Mouse (Mus musculus): ENCODE results near the gene Hoxa13.

Gene Hoxa13

GRCm38 (mm10) chr6:52237346-52238154 lies 23.1 kb downstream of the Hoxa13 start:
- no peak for DNase-seq (ENCODE audit: extremely low spot score, low read depth, low spot score)

DNA sequence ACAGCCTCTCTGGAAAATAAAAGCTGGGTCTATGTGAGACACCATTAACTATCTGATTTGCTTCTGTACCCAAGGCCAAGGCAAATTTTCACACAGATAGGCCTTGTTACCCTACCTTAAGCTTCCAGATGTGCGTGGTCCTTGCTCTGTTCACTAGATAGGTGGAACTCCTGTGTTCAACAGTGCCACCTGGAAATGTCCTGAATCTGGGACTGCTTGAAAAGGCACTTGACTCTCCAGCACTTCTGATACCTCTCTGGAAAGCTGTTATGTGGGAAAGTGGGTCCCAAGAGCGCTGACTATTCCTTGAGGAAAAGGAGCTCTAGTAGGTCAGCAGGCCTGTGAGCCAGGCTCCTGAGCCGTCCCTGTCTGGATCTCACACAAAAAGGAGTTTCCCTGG lies 23.9 kb downstream of the Hoxa13 start:
- DNase-seq (ENCODE audit: extremely low spot score, low read depth, low spot score): no peak

- no peak for DNase-seq (ENCODE audit: extremely low spot score, low read depth, low spot score)
These were observed 24.8 kb downstream of the Hoxa13 start for GRCm38 (mm10) chr6:52235866-52236265.

DNA sequence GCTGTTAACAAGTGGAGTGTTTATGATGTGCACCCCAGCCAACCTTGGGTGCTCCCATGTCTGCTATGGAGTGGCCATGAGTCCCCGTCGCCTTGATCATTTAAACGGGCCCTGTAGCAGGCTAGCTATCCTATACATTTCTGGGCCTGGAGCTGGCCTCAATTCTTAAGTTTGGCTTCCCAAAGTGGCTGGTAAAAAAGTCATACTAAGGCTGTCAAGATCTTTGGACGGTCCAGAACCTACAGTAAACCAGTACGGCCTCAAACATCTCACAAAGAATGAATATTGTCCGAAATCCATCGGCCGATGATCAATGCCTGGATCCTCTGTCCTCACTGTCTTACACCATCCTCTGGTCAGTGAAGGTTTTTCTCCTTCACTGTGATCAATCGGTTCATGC lies 25.4 kb downstream of the Hoxa13 start:
- no peak for DNase-seq (ENCODE audit: extremely low spot score, low read depth, low spot score)

DNA sequence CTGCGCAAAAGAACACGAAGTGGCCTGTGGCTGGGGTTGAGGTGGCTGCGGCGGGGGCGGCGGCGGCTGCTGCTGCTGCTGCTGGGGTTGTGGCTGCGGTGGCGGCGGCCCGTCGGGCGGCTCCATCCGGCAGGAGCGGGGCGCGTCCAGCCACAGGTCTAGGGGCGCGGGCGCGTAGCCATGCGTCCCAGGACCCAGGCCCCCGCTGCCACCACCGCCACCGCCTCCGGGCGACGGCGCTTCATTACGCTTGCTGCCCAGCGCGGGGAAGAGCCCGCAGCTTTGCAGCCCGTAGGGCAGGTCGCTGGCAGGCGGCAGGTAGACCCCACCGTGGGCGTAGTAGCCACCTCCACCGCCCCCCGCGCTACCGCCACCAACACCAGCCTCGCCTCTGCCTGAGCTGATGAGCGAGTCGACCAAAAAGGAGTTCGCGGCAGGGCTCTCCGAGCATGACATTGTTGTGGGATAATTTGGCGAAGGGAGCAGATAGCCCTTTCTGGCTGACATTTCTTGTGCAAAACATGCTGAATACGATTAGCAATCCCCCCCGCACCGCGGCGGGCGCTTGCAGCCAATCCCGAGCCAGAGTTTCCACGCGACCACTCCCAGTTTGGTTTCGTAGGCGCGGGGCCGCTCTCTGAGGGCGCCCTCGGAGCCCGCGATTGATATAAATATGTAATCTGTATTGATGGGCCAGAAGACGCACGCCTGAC lies 26.1 kb downstream of the Hoxa13 start:
- no peak for DNase-seq (ENCODE audit: extremely low spot score, low read depth, low spot score)

DNA sequence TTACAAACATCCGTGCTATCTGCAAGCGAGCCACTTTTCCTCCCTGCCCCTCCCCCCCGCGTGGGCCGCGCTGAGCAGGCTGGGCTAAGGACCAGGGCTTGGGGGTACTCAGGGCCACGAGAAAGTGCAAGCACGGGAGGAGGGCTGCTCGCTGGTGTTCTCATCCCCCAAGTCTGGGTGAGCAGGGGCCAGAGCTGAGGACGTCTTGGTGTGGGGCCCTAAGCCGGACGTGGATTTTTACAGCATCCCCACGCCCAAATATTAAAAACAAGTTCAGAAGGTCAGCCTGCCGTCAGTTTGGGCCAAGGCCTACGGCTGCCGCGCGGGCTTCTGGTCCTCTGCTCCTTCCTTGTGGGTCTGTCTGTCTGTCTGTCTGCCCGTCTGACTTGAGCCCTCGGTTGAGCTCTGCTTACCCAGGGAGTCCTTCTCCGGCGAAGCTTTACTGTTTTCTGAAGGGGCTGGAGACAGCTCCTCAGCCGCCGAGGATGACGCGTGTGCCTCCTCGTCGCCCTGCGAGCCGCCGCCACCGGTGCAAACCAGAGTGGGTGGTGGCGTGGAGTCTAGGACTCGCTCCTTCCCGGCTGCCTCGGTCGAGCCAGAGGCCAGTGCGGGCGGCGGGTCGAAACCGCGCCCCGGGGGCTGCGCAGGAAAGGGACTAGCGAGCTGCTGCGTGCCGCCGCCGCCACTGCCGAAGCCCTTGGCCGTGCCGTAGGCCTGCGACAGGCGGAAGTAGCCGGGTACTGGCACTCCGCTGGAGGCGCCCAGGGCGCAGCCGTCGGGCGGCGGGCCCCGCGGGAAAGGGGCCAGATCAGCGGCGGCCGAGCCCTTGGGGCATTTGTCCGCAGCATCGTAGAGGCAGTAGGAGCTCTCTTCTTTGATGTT lies 26.9 kb downstream of the Hoxa13 start:
- no peak for DNase-seq (ENCODE audit: extremely low spot score, low read depth, low spot score)

- DNase-seq (ENCODE audit: extremely low spot score, low read depth, low spot score): no peak
These were observed 27.6 kb downstream of the Hoxa13 start for GRCm38 (mm10) chr6:52232984-52233545.

DNA sequence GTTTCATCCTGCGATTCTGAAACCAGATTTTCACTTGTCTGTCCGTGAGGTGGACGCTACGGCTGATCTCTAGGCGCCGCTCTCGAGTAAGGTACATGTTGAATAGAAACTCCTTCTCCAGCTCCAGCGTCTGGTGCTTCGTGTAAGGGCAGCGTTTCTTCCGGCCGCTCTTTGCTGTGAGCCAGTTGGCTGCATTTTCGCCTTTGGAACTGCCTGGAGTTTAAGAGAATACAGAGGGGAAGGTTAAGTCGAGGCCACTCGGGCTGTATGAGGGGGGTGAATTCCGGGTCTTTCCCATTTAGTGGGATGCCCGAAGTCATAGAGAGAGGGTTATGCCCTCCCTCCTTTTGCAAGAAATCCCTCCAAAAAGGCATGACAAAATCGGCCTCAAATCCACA lies 28.1 kb downstream of the Hoxa13 start:
- DNase-seq (ENCODE audit: extremely low spot score, low read depth, low spot score): no peak

DNA sequence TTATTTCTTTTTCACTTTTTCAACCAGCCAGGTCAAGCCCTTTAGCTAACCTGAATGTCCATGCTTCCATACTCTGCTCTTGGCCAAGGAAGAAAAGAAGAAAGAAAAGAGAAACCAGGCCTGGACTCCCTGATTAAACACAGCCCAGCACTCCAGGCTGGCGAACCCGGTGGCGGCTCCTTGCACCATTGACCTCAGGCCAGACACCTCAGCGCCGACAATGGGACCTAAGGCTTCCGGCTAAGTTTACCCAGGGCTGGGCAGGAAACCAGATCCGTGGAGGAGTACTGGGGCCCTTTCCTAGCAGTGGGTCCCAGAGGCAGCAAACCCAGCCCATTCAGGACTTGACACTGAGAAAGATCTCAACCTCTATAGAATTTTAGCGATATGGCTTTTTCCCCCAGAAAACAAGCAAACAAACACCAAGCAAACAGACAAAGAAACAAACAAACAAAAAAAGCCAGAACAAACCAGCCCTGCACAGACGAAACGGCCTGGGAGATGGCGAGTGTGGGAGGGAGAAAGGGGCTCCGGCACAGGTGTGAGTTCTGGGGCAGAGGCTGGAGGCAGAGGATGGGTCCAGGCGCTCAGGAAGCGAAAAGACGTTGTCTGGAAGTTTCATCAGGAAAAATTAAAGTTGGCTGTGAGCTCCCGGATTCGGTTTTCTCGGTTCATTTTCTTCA lies 28.7 kb downstream of the Hoxa13 start:
- DNase-seq (ENCODE audit: extremely low spot score, low read depth, low spot score): no peak

DNA sequence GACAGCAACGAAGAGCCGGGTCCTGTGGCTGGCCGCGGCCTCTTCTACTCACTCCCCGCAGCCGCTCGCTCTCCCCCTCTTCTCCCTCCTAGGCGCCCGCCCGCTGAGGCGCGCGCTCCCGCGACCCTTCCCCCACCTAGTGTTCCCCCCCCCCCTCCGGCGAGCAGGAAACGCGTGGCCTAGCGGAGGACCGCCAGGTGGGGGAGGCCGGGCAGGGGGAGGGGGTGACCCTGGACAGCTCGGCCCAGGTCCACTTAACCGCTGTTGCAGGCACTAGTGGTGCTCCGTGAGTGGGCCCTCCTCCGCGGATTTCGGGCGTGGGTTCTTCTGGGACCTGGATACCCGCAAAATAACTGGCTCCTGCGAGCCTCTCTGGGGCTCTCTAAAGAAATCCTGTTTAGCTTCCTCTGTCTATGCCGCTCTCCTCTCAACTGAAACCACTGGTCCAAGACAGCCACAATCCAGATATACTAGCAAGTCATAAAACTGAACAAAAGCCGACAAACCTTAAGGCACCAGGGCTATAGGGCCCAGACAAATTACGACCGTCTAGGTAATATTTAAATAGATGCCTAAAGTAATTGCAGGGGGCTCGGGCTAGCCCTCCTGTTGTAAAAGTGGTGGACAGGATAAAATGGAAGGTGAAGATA lies 30.0 kb downstream of the Hoxa13 start, which contains the start of gene Hoxa9:
Gene Hoxa9, minus strand, starts transcription at position 574 of the 650 bp plus-strand sequence.
- DNase-seq (ENCODE audit: extremely low spot score, low read depth, low spot score): no peak

DNA sequence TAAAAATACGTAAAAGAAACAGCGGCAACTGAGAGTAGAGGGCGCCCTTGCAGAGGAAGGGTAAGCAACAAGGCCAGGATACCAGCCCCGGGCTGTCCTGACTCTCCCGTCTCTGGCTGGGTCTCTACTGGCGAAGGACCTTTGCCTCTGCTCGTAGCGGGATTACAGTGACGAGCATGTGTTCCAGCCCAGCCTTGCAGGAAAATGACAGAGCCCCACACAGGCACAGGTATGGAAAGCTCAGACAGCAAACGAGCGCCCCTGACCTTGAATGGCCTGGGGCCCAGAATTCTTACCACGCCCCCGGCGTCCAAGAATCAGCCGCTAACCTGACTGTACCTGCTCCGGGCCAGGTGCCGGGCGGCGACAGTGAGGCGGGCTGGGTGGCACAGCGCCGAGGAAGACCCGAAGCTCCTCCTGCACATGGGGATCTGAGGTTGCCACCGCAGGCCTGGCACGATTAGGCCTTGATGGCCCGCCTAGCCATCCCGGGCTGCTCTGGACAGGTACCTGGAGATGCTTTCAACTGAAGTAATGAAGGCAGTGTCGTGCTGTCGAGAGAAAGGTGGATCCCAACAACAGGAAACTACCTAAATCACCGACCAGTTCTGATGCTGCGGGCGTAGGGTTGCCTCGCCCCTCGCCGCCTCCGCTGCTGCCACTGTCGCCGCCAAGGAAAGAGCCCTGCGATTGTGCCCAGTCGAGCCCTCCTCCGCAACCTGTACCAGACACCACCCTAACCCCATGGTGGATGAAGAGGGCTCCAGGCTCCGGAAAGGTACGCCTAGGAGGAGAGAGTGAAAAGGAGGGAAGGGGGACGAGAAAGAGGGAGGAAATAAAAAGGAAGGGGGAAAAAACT lies 30.9 kb downstream of the Hoxa13 start:
- DNase-seq (ENCODE audit: extremely low spot score, low read depth, low spot score): no peak

DNA sequence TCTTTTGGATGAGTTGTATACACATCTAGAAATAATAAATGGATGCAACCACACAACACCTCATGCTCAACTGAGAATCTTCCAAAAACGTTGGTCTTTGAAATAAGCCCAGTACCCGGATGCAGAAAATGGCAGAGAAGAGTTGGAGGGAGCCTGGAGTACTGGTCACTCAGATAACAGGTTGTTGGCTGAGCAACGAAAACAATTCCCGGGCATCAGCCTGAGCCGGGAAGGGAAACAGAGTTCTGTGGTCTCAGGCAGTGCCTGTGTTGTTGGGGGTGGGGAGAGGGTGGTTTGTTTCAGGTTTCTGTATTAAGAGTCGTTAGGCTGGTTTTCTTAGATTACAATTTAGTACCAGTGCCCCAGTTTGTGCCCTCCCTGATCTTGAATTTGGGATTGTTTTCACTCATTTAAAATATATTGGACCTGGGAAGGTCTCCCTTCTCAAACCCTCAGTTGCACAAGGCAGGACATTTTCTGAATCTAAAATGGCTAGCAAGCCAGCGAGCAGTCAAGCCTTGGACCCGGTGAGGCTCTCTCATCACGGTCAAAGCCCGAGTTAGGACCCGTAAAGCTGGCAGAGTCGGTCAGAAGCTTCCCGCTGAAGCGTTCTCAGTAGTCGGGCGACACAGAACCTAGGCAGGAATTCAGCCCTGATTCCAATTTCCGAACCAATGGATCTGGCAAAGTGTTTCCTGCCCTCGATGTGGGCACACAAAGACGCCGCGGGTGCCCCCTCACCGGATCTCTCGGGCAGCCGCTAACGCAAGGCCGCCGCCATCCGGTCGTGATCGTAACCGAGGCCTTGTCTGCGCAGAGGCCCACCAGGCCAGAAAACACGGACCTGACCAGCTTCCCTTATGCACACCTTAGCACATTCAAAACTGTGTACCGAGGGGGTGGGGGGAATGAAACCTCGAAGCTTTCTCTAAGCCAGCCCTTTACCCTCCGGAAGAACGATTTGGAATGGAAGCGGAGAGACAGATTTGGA lies 31.9 kb downstream of the Hoxa13 start:
- DNase-seq (ENCODE audit: extremely low spot score, low read depth, low spot score): no peak

- no peak for DNase-seq (ENCODE audit: extremely low spot score, low read depth, low spot score)
These were observed 33.0 kb downstream of the Hoxa13 start for GRCm38 (mm10) chr6:52227470-52228222.

DNA sequence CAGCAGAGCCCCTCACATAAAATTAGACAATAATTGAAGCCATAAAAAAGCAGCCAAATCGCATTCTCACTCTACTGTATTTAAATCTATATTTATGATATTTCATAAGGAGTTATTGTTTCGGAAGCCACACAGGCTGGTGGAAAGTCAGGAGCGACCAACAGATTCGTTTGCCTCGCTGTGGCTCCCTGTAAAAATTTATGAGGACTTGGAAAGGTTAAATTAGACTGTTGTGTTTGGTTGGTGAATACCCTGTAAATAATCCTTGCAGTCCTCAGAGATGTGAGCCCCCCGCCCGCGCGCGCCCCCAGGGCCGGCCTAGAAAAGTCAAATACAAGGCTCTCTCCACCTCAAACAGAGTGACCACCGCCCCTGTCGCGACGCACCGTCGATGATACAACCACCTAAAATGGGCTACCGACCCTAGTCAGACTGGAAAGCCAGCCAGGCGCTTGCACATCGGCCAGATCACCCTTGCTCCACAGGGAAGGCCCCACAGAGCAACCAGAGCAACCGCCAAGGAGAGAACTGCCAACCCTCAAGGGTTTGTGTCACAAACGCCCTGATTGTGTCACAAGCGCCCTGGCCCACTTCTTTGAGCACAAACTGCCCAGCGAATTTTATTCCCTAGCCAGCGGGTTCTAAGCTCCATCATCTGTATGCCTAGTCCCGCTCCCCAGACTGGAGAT lies 34.0 kb downstream of the Hoxa13 start:
- no peak for DNase-seq (ENCODE audit: extremely low spot score, low read depth, low spot score)

DNA sequence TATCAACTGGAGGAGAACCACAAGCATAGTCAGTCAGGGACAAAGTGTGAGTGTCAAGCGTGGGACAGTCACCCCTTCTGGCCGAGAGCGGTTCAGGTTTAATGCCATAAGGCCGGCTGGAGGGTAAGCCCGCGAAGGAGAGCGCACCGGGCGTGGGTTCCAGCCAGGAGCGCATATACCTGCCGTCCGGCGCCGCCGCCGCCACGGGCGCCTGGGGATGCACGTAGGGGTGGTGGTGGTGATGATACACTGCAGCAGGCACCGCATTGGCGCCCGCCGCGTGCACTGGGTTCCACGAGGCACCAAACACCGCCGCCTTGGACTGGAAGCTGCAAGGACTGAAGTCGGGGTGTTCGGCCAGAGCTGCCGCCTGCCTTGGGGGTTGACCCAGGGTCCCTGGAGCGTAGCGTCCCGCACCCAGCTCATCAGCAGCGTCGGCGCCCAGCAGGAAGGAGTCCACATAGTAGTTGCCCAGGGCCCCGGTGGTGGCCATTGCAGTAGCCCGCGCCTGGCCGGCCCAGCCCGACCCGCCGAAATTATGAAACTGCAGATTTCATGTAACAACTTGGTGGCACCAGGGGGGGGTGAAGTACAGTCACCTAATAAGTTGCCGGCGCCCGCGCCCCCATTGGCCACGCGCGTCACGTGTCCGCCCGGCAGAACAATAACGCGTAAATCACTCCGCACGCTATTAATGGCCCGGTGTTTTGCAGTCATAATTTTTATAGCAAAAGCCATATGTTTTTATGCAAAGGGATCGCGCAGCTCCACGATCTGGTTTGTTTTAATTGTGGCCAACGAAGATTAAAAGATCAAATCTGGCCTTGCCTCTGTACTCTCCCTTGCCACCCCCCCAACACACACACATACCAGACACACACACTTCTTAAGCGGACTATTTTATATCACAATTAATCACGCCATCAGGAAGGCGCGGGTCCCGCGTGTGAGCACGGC lies 34.8 kb downstream of the Hoxa13 start:
- no peak for DNase-seq (ENCODE audit: extremely low spot score, low read depth, low spot score)
